Mouse (Mus musculus) embryo, embryonic 11 days (tissue): Measurements from ENCODE around the gene Unc45a.

ENCODE experiments used
- DNase-seq: peaks from one replicate; pipeline ENCODE4 v3.0.0-alpha.2; 2015

Unc45a gene

DNA sequence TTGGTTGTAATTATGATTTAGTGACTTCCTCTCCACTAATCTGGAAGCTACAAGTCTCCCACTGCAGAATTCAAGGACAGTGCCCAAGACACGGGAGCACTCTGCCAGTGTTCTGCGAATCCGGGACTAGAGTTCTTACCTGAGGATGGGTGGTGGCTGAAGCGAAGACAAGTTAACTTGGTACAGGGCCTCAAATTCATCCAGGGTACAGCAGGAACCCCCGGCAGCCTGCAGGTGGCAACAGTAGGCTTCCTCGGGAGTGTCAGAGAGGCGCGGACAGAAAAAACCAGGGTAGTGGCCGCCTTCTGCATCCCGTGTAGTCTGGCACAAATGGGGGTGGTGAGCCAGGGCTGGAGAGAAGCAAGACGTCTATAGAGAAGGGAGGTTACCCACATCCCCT, at the start of gene Unc45a:
TSS of gene Unc45a (minus strand) at position 213 of the 400 bp plus-strand sequence.
- DNase-seq, result peak; percentile 86

- DNase-seq, result peak; percentile 69
Observed at GRCm38 (mm10) chr7:80387633-80388543, 47.1 kb upstream of the Unc45a start, which contains the start of gene Fes. Fes (minus strand) TSS chr7:80387946.

DNA sequence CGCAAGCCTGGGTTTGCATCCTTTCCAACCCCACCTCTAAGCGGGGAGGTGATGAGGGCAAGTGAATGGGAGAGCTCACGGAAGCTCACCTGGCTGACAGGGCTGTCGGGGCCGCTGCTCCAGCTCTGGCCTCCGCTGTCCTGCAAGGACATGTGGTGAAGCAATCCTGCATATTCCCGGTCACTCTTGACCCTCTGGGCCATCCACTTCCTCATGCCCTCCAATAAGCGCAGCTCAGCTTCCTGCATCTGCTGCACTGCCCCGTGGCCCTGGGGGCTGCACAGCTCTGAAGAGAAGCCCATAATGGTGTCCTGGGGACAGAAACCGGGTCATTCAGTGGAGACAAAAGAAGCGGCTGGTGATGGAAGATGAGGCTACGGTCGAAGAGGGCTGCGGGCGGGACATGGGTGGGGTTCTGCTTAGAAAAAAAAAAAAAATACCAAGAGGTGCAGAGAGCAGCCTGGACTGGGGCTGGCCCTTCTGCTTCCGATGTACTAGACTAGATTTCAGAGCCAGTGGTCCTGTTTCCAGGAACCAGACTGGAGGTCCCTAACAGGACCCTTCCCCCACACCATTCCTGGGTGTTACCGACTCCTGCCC, 46.3 kb upstream of the Unc45a start:
- DNase-seq, result no peak

DNA sequence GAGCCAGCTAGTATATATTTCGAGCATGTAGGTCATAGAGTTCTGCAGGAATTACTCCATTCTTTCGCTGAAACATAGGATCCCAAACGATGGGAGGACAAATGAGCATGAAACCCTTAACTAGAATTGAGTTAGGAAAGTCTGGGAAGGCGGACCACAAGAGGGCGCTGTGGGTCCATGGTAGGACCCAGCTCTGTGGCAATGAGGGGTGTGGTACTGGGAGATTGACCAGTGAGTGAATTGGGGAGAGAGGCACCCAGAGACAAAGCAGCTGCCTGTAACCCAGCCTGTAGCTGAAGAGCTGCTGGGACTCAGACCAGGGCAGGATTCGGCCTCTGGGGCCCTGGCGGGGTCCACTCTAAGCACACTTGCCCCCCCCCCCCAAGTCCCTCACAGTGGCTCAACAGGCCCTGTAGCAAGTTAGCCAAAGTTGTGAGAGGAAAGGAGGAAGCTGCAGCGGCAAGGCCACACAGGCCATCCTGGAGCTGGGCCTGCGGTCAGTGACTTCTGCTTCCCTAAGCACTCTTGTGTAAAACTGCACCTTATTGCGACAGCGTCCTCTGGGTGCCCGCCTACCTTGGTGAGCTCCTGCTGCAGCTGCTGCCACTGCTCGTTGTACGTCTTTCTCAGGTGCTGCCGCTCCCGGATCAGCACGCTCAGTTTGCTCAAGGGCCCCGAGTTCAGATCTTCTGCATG, 45.6 kb upstream of the Unc45a start:
- peak; percentile 92 for DNase-seq

- DNase-seq, result no peak
Observed at GRCm38 (mm10) chr7:80382919-80383318, 42.1 kb upstream of the Unc45a start.

- DNase-seq, result peak; percentile 52
Observed at GRCm38 (mm10) chr7:80379531-80379930, 38.7 kb upstream of the Unc45a start.

GRCm38 (mm10) chr7:80377471-80377870, 36.7 kb upstream of the Unc45a start:
- peak; percentile 59 for DNase-seq

- DNase-seq, result no peak
Observed at GRCm38 (mm10) chr7:80376192-80376591, 35.4 kb upstream of the Unc45a start.

DNA sequence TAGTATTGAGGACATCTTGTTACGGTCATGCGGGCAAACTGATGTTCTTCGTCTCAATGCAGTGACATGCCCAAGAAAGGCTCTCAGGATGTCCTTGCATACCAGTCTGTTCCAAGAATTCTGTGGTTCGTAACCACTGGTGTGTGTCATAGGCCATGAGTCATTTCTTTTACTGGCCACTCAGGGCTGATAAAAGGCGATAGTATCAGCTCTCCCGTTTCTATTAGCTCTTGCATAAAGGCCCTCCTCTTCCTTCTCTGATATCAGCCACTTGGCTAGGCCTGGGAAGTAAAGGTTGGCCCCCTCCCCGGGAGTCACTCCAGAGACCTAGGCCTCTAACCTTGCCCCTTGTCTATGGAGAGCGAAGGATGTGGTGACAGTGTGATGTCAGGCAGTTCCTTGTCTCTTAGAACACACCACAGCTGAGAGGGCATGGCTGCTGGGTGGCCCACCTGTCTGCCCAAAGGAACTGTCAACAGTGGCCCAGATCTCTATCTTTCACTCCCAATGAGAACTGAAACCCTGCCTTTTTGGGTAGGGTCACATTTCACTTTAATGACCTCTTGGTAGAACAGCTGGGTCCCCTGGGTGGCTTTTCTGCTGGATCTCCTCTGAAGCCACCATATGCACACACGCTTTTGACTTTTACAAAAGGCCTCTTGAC, 34.7 kb upstream of the Unc45a start:
- no peak for DNase-seq

DNA sequence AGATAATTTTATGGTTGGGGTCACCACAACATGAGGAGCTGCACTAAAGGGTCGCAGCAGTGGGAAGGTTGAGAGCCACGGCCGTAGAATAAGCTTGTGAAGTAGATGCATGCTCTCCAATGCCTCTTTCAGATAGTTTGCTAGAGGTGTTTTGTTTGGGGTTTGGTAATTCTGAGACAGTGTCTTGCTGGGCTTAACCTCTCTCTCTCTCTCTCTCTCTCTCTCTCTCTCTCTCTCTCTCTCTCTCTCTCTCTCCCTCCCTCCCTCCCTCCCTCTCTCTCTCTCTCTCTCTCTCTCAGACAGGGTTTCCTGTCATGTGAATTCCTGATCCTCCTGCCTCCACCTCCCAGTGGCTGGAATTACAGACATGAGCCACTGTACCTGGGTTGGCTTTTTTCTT, 33.9 kb upstream of the Unc45a start:
- DNase-seq, result no peak

- DNase-seq, result no peak
Observed at GRCm38 (mm10) chr7:80374280-80374679, 33.5 kb upstream of the Unc45a start.

DNA sequence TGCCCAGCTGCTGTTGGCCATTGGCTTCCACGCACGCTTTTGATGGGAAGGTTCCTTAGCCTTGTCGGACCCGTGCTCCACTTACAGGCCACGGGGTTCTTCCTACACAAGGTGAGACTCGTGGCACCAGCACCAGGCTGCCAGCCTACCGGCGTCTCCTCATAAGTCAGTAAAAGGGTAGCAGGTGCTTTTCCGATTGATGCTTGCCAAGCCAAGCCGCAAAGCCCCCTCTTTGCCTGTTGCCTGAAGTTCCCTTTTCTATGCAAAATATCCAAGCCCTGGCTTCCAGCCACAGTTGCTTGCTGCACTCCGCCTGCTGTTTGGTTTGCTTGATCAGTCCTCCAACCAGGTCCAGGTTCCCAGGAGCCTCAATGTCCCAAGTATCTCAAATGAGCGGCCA, 33.0 kb upstream of the Unc45a start:
- DNase-seq, result no peak

- no peak for DNase-seq
Observed at GRCm38 (mm10) chr7:80373352-80373751, 32.5 kb upstream of the Unc45a start.

DNA sequence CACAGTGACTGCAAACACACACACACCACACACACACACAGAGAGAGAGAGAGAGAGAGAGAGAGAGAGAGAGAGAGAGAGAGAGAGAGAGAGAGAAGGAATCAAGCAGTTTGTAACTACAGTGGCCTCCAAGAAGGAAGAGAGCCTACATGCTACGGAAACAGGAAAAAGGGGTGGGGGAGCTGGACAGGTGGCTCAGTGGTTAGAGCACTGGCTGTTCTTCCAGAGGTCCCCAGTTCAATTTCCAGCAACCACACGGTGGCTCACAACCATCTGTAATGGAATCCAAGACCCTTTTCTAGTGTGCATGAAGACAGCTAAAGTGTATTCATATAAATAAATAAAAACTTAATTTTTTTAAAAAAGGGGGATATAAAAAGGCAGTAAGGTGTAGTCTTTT, 31.9 kb upstream of the Unc45a start:
- DNase-seq, result no peak

DNA sequence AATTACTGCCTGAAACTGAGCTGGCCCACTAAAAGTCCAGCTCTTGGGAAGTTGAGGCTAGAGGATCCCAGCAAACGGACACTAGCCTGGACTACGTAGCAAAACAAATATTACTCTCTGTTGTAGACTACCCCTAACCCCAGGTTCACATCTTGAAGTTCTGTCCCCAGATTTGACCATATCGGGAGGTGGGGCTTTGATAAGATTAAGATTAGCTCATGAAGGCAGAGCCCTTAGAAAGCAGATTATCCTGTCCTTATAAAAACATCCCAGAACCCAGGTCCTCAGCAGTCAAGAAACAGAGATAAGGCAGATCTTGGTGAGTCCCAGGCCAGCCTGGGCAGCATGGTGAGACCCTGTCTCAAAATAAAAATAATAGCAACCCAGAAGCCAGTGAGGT, 31.4 kb upstream of the Unc45a start:
- DNase-seq, result no peak

DNA sequence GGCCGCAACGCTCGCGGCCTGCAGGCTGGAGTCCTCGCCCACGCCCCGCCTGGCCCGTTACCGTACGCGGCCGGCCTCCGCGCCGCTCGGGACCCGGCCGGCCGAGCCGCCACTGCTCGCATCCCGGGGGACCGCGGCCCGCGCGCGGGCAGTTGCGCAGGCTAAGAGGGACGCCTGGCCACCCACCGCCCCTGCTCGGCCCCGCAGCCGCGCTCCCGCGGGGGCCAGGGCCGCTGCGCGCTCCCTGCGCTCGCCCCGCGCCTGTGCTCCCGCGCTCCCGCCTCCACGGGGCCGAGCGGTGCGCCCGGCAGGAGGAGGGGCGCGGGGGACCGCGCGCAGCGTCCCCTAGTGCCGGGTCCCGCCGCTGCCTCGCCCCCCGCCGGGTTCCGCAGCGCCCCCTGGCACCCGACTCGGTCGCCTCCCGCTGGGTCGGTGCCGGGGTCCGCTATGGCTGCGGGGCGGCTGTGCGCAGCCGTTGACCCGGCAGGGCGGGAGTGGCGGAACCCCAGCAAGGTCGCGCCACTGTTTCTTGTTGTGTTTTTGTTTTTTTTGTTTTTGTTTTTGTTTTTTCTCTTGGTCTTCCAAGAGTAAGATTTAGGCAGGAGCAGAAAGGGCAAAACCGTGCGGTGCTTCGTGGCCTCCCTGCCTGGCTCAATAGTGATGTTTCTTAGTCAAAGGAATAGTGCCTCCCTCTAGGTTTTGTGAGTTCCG, 30.4 kb upstream of the Unc45a start, which contains the start of gene Man2a2:
TSS of gene Man2a2 (minus strand) at position 335 of the 711 bp plus-strand sequence.
- peak; percentile 91 for DNase-seq

- DNase-seq, result peak; percentile 72
Observed at GRCm38 (mm10) chr7:80370649-80371040, 29.8 kb upstream of the Unc45a start.

GRCm38 (mm10) chr7:80369967-80370431, 29.2 kb upstream of the Unc45a start:
- no peak for DNase-seq

- no peak for DNase-seq
Observed at GRCm38 (mm10) chr7:80369461-80369860, 28.7 kb upstream of the Unc45a start.

- DNase-seq, result no peak
Observed at GRCm38 (mm10) chr7:80368635-80369421, 28.0 kb upstream of the Unc45a start.

GRCm38 (mm10) chr7:80368009-80368408, 27.2 kb upstream of the Unc45a start:
- DNase-seq, result no peak
